Mouse (Mus musculus): ENCODE measurements around the gene Nckap5l.

DNA sequence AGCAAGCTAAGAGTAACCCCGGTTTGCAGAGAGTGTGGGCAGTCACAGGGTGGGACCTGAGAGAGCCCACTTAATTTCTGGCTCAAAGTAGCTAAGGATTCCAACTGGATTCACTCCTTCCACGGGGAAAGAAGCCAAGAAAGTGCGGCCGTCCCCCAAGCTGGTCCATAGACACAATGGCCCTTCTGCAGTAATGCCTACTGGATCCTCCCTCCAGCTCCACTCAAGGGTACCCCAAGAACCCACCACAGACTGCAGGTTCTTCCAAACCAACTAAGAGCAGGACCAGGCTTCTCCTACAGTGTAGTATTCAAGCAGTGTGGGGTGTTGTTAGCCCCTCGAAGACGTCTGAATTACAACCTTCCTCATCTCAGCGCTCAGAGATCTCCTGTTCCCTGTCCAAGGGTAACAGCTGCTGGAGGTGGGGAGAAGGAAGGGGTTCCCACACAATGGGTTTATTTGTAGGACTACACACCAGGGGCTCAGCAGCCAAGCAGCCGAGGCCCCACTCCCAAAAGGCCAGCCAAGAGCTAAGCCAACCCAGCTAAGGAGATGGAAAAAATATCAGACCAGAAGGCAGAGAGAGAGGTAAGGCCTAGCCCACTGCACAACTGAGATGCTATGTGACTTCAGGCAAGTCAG, 16.6 kb downstream of the Nckap5l start:
- no peak for TF ChIP-seq GATA1 (IDR thresholded peaks at IDR 0.05; ENCODE audit: borderline replicate concordance, low read length)
- no peak for TF ChIP-seq FLI1 (IDR thresholded peaks at IDR 0.05; ENCODE audit: low read length)
